Mouse (Mus musculus) heart, postnatal 0 days (tissue): ENCODE measurements around the gene Rhob. TPM values are rescaled to one million over a fixed set of nuclear protein-coding genes. Genes with fewer than 3 reads are reported as not detected.
A peak's percentile ranks its signal among the peaks of the same experiment; 100 is the strongest.

Experiments
- ATAC-seq: fragments of 200-750 bp; cut with Nextera tagmentation; 2 replicates; pipeline ENCODE4 v1.8.0; 2017; ENCODE audit warnings: low read depth, moderate number of reproducible peaks, moderate library complexity; ENCODE audit not compliant: insufficient read depth
- DNase-seq: peaks from one replicate; pipeline ENCODE4 v3.0.0-alpha.2; 2016; ENCODE audit warnings: low spot score
- H3K27ac ChIP-seq: fragments of 300-500 bp; sonication (generic); 2 replicates; pipeline ENCODE4 v1.5.1; 2014; ENCODE audit warnings: low read depth, mild to moderate bottlenecking
- H3K27me3 ChIP-seq: fragments of 300-500 bp; sonication (generic); 2 replicates; pipeline ENCODE4 v1.6.1; 2014; ENCODE audit warnings: low read length, mixed read lengths; ENCODE audit not compliant: control insufficient read depth, insufficient read depth
- H3K36me3 ChIP-seq: fragments of 300-500 bp; sonication (generic); replicated peaks from 2 replicates; pipeline ENCODE4 v1.6.1; 2014; ENCODE audit warnings: low read length, mixed read lengths; ENCODE audit not compliant: control insufficient read depth, insufficient read depth
- H3K4me1 ChIP-seq: fragments of 300-500 bp; sonication (generic); 2 replicates; pipeline ENCODE4 v1.6.1; 2014; ENCODE audit warnings: antibody characterized with exemption; ENCODE audit not compliant: control insufficient read depth, insufficient read depth
- H3K4me2 ChIP-seq: fragments of 300-500 bp; sonication (generic); 2 replicates; pipeline ENCODE4 v1.6.1; 2014; ENCODE audit warnings: low read depth, mild to moderate bottlenecking, low read length, moderate library complexity
- H3K4me3 ChIP-seq: fragments of 300-500 bp; sonication (generic); 2 replicates; pipeline ENCODE4 v1.5.1; 2014; ENCODE audit warnings: low read depth, low read length
- H3K9ac ChIP-seq: fragments of 300-500 bp; sonication (generic); replicated peaks from 2 replicates; pipeline ENCODE4 v1.6.1; 2014; ENCODE audit warnings: low read depth, low read length, mixed read lengths
- H3K9me3 ChIP-seq: fragments of 300-500 bp; sonication (generic); replicated peaks from 2 replicates; pipeline ENCODE4 v1.6.1; 2016; ENCODE audit warnings: low read length; ENCODE audit not compliant: control insufficient read depth
- CTCF ChIP-seq: IDR thresholded peaks from 2 replicates; pipeline ENCODE4 v1.5.1; 2016; ENCODE audit warnings: antibody characterized with exemption, control low read depth, low read depth
- EP300 ChIP-seq: IDR thresholded peaks from 2 replicates; pipeline ENCODE4 v1.6.1; 2016; ENCODE audit warnings: antibody characterized with exemption, low read depth
- WGBS: fragments of 180-500 bp; shearing (Covaris S2); extraction: QIAGEN DNeasy Blood & Tissue Kit; methylation state at CpG from one replicate; pipeline ENCODE4 v1.1.7; 2014; 5-methylcytosine and 5-hydroxymethylcytosine counted together
- polyA plus RNA-seq: library from polyadenylated mRNA; unstranded; fragments of >200 nt; fragmentation: Nextera tagmentation; extraction: Ambion mirVana; gene quantifications from 2 replicates; pipeline ENCODE4 v1.2.1, GENCODE M21; 2015
- total RNA-seq: library from RNA; depleted of rRNA; stranded (reverse); fragments of >200 nt; gene quantifications from 2 replicates; pipeline ENCODE4 v1.2.3, GENCODE M21; 2014; ENCODE audit warnings: low replicate concordance; rRNA removed

Gene Rhob
- total and polyA plus RNA-seq, 2 experiments from 2014 or later = 31.4 to 228 TPM

- H3K36me3 ChIP-seq = no peaks in the 10 kb centered on the region
- no peak for DNase-seq
- H3K27ac ChIP-seq = peak overlapping the region; percentile 54
- no peak overlapping the region for H3K4me3 ChIP-seq
- H3K9me3 ChIP-seq = no peaks in the 10 kb centered on the region
- no peak for TF ChIP-seq CTCF
- no peak for TF ChIP-seq EP300
- no peak for ATAC-seq
- no peaks in the 10 kb centered on the region for H3K27me3 ChIP-seq
- H3K4me1 ChIP-seq = peaks cover 18% of the 10 kb centered on the region
- H3K9ac ChIP-seq = no peak overlapping the region
- WGBS = 67% methylated on average over 7 of the region's 7 CpGs
- no peak overlapping the region for H3K4me2 ChIP-seq
Observed at GRCm38 (mm10) chr12:8452766-8453621, 46.8 kb downstream of the Rhob start.

GRCm38 (mm10) chr12:8451571-8452485 lies 48.0 kb downstream of the Rhob start:
- H3K4me2 ChIP-seq = no peak overlapping the region
- peaks cover 24% of the 10 kb centered on the region for H3K4me1 ChIP-seq
- ATAC-seq (no peak), DNase-seq (no peak)
- whole genome bisulfite sequencing = 68% methylated on average over 7 of the region's 7 CpGs
- H3K27ac ChIP-seq = no peak overlapping the region
- no peaks in the 10 kb centered on the region for H3K9me3 ChIP-seq
- H3K27me3 ChIP-seq = no peaks in the 10 kb centered on the region
- TF ChIP-seq CTCF (no peak), EP300 (no peak)
- no peak overlapping the region for H3K9ac ChIP-seq
- no peak overlapping the region for H3K4me3 ChIP-seq
- no peaks in the 10 kb centered on the region for H3K36me3 ChIP-seq

- peaks cover 26% of the 10 kb centered on the region for H3K4me1 ChIP-seq
- DNase-seq = no peak
Observed at GRCm38 (mm10) chr12:8450639-8451038, 49.2 kb downstream of the Rhob start.

GRCm38 (mm10) chr12:8450028-8450427 lies 49.8 kb downstream of the Rhob start:
- WGBS = 90% methylated on average over 1 of the region's 1 CpGs
- H3K27me3 ChIP-seq = no peaks in the 10 kb centered on the region
- no peak for ATAC-seq
- H3K4me1 ChIP-seq = peaks cover 32% of the 10 kb centered on the region
- no peaks in the 10 kb centered on the region for H3K9me3 ChIP-seq
- no peak overlapping the region for H3K4me3 ChIP-seq
- H3K4me2 ChIP-seq = no peak overlapping the region
- no peak overlapping the region for H3K27ac ChIP-seq
- H3K9ac ChIP-seq = no peak overlapping the region
- TF ChIP-seq EP300 (no peak), CTCF (no peak)
- H3K36me3 ChIP-seq = no peaks in the 10 kb centered on the region
- DNase-seq = no peak

More at GRCm38 (mm10) chr12:8450639-8451038, 49.2 kb downstream of the Rhob start:
- Histone ChIP-seq H3K4me2 (no peak overlapping the region), H3K9ac (no peak overlapping the region), H3K36me3 (no peaks in the 10 kb centered on the region), H3K27me3 (no peaks in the 10 kb centered on the region), H3K9me3 (no peaks in the 10 kb centered on the region), H3K27ac (no peak overlapping the region), H3K4me3 (no peak overlapping the region)
- TF ChIP-seq EP300 = no peak
- no peak for TF ChIP-seq CTCF
- no peak for ATAC-seq
- WGBS = 70% methylated on average over 6 of the region's 6 CpGs

Other genes with a start within 250 kb of the Rhob start
- gene Gdf7, start 198.1 kb downstream of the Rhob start, total RNA-seq = not detected in 2 replicates
- not detected in 2 replicates for gene Gdf7, start 198.1 kb downstream of the Rhob start, polyA plus RNA-seq
- gene Hs1bp3, start 186.6 kb downstream of the Rhob start, total RNA-seq = 9.5 and 11.7 TPM in 2 replicates
- 9.7 TPM in 2 replicates for gene Hs1bp3, start 186.6 kb downstream of the Rhob start, polyA plus RNA-seq
- not detected in 2 replicates for gene Slc7a15, start 99.1 kb upstream of the Rhob start, total RNA-seq
- 0.05 TPM in 1 of 2 replicates, not detected in the other for gene Slc7a15, start 99.1 kb upstream of the Rhob start, polyA plus RNA-seq
- 100 TPM in 2 replicates for gene Pum2, start 174.1 kb upstream of the Rhob start, total RNA-seq
- 18.6 and 20.9 TPM in 2 replicates for gene Pum2, start 174.1 kb upstream of the Rhob start, polyA plus RNA-seq